Mouse (Mus musculus): Measurements from ENCODE around the gene Spin1. TPM values are rescaled to one million over a fixed set of nuclear protein-coding genes. Genes with fewer than 3 reads are reported as not detected.
"Not testable (repeated sequence)": the region's sequence is repeated elsewhere in the genome, so short reads cannot be mapped to it uniquely, and the experiment has no call there.

The Spin1 gene
- total and polyA plus RNA-seq, 3 experiments = 14.2 to 33.7 (median 33.5) TPM

- WGBS = 58% methylated on average over 11 of the region's 11 CpGs
- DNase-seq = peak in 1 of 2 experiments; percentile 25
- no peaks in the 10 kb centered on the region for H3K36me3 ChIP-seq (ENCODE audit: control insufficient read depth, insufficient read depth, low read length)
- no peaks in the 10 kb centered on the region for H3K79me2 ChIP-seq (replicated peaks; ENCODE audit: control insufficient read depth, insufficient read depth, low read length)
- no peak overlapping the region for H3K4me3 ChIP-seq
- H3K4me1 ChIP-seq (ENCODE audit: control insufficient read depth, insufficient read depth, low read length) = no peaks in the 10 kb centered on the region; the same call in 1 of the 2 replicates
- TF ChIP-seq EP300 (IDR thresholded peaks at IDR 0.05; ENCODE audit: insufficient read depth, low read depth, low read length) = no peak
- TF ChIP-seq CTCF (IDR thresholded peaks at IDR 0.05) = no peak
- 0 out of 2 replicates have a peak, but pooled peaks have one; percentile 32 for TF ChIP-seq POLR2A (IDR thresholded peaks at IDR 0.05; ENCODE audit: insufficient read depth, low read depth, low read length)
- H3K9ac ChIP-seq (ENCODE audit: low read depth, low read length) = no peak overlapping the region
- intact Hi-C loops (cut with DNase I) = no loop called here
- no peak overlapping the region; the same call in 1 of the 2 replicates for H3K27ac ChIP-seq
- H3K27me3 ChIP-seq (ENCODE audit: control insufficient read depth, insufficient read depth, low read length) = no peaks in the 10 kb centered on the region
Measured at GRCm38 (mm10) chr13:51071063-51071680, 29.5 kb upstream of the Spin1 start.

GRCm38 (mm10) chr13:51071763-51072276, 28.9 kb upstream of the Spin1 start:
- Histone ChIP-seq H3K9ac (ENCODE audit: low read depth, low read length) (no peak overlapping the region), H3K4me3 (no peak overlapping the region), H3K4me1 (ENCODE audit: control insufficient read depth, insufficient read depth, low read length) (no peaks in the 10 kb centered on the region; the same call in 1 of the 2 replicates), H3K79me2 (replicated peaks; ENCODE audit: control insufficient read depth, insufficient read depth, low read length) (no peaks in the 10 kb centered on the region), H3K27ac (no peak overlapping the region; the same call in 1 of the 2 replicates), H3K36me3 (ENCODE audit: control insufficient read depth, insufficient read depth, low read length) (no peaks in the 10 kb centered on the region), H3K27me3 (ENCODE audit: control insufficient read depth, insufficient read depth, low read length) (no peaks in the 10 kb centered on the region)
- TF ChIP-seq CTCF (IDR thresholded peaks at IDR 0.05) = no peak
- no peak for TF ChIP-seq EP300 (IDR thresholded peaks at IDR 0.05; ENCODE audit: insufficient read depth, low read depth, low read length)
- TF ChIP-seq POLR2A (IDR thresholded peaks at IDR 0.05; ENCODE audit: insufficient read depth, low read depth, low read length) = no peak
- 46% methylated on average over 8 of the region's 8 CpGs for WGBS
- peak in 1 of 2 experiments; percentile 17 for DNase-seq
- intact Hi-C loops (cut with DNase I) = no loop called here

- 93% methylated on average over 16 of the region's 16 CpGs for WGBS
- no peak for TF ChIP-seq POLR2A (IDR thresholded peaks at IDR 0.05; ENCODE audit: insufficient read depth, low read depth, low read length)
- TF ChIP-seq CTCF (IDR thresholded peaks at IDR 0.05) = no peak
- TF ChIP-seq EP300 (IDR thresholded peaks at IDR 0.05; ENCODE audit: insufficient read depth, low read depth, low read length) = no peak
Measured at GRCm38 (mm10) chr13:51072917-51073843, 27.5 kb upstream of the Spin1 start.

GRCm38 (mm10) chr13:51074081-51074680, 26.5 kb upstream of the Spin1 start:
- Histone ChIP-seq H3K4me3 (no peak overlapping the region), H3K9ac (ENCODE audit: low read depth, low read length) (no peak overlapping the region), H3K79me2 (replicated peaks; ENCODE audit: control insufficient read depth, insufficient read depth, low read length) (no peaks in the 10 kb centered on the region), H3K36me3 (ENCODE audit: control insufficient read depth, insufficient read depth, low read length) (no peaks in the 10 kb centered on the region), H3K27ac (no peak overlapping the region), H3K4me1 (ENCODE audit: control insufficient read depth, insufficient read depth, low read length) (no peaks in the 10 kb centered on the region; the same call in 1 of the 2 replicates), H3K27me3 (ENCODE audit: control insufficient read depth, insufficient read depth, low read length) (no peaks in the 10 kb centered on the region)
- intact Hi-C loops (cut with DNase I) = no loop called here
- 43% methylated on average over 6 of the region's 6 CpGs for WGBS
- no peak for DNase-seq
- no peak for TF ChIP-seq CTCF (IDR thresholded peaks at IDR 0.05)
- TF ChIP-seq EP300 (IDR thresholded peaks at IDR 0.05; ENCODE audit: insufficient read depth, low read depth, low read length) = no peak

More at GRCm38 (mm10) chr13:51072917-51073843, 27.5 kb upstream of the Spin1 start:
- no peak for DNase-seq
- H3K27me3 ChIP-seq (ENCODE audit: control insufficient read depth, insufficient read depth, low read length) = no peaks in the 10 kb centered on the region
- H3K4me3 ChIP-seq = no peak overlapping the region
- H3K4me1 ChIP-seq (ENCODE audit: control insufficient read depth, insufficient read depth, low read length) = no peaks in the 10 kb centered on the region; the same call in 1 of the 2 replicates
- no peak overlapping the region for H3K27ac ChIP-seq
- no peaks in the 10 kb centered on the region for H3K36me3 ChIP-seq (ENCODE audit: control insufficient read depth, insufficient read depth, low read length)
- H3K9ac ChIP-seq (ENCODE audit: low read depth, low read length) = no peak overlapping the region
- H3K79me2 ChIP-seq (replicated peaks; ENCODE audit: control insufficient read depth, insufficient read depth, low read length) = no peaks in the 10 kb centered on the region
- intact Hi-C loops (cut with DNase I) = no loop called here

GRCm38 (mm10) chr13:51076191-51076590, 24.5 kb upstream of the Spin1 start:
- H3K4me1 ChIP-seq (ENCODE audit: control insufficient read depth, insufficient read depth, low read length); H3K27me3 ChIP-seq (ENCODE audit: control insufficient read depth, insufficient read depth, low read length); H3K79me2 ChIP-seq (replicated peaks; ENCODE audit: control insufficient read depth, insufficient read depth, low read length); intact Hi-C loops (cut with DNase I); H3K36me3 ChIP-seq (ENCODE audit: control insufficient read depth, insufficient read depth, low read length); DNase-seq; H3K9ac ChIP-seq (ENCODE audit: low read depth, low read length); H3K4me3 ChIP-seq; H3K27ac ChIP-seq: not testable (repeated sequence)
- WGBS = 84% methylated on average over 14 of the region's 14 CpGs

- DNase-seq; intact Hi-C loops (cut with DNase I); H3K27me3 ChIP-seq (ENCODE audit: control insufficient read depth, insufficient read depth, low read length); H3K79me2 ChIP-seq (replicated peaks; ENCODE audit: control insufficient read depth, insufficient read depth, low read length); H3K4me1 ChIP-seq (ENCODE audit: control insufficient read depth, insufficient read depth, low read length); H3K27ac ChIP-seq; H3K4me3 ChIP-seq; H3K9ac ChIP-seq (ENCODE audit: low read depth, low read length); H3K36me3 ChIP-seq (ENCODE audit: control insufficient read depth, insufficient read depth, low read length): not testable (repeated sequence)
- 87% methylated on average over 1 of the region's 1 CpGs for WGBS
Measured at GRCm38 (mm10) chr13:51078586-51078985, 22.1 kb upstream of the Spin1 start.
